Mouse (Mus musculus): Measurements from ENCODE around the gene Crtc3.

Crtc3 gene

GRCm38 (mm10) chr7:80604908-80605556 lies 83.6 kb downstream of the Crtc3 start:
- DNase-seq (ENCODE audit: extremely low spot score, low spot score) = no peak

- no peak for DNase-seq (ENCODE audit: extremely low spot score, low spot score)
Observed at GRCm38 (mm10) chr7:80602574-80602973, 86.1 kb downstream of the Crtc3 start.

DNA sequence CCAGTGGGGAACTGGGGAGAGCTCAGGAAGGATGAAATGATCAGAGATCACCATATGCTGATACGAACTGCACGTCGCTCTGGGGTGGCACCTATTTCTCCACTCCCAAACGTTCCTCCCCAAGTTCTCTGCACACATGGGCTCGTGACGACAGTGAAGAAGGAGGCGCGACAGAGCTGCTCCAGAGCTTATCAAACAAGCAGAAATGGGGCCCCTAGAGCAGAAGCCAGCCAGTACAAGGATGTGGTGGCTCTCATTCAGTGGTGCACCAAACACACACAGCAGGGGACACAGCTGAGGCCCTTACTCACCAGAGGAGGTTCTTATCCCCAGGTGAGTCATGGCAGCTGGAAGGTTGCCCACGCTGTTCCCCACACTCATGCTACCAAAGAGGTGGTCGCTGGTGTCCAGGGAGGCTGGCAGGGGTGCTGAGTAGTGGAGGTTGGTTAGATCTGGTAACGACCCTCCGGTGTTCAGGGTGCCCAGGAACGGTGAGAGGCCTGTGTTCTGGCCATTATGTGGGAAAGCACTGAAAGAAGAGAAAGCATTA lies 90.2 kb downstream of the Crtc3 start:
- no peak for DNase-seq (ENCODE audit: extremely low spot score, low spot score)

- no peak for DNase-seq (ENCODE audit: extremely low spot score, low spot score)
Observed at GRCm38 (mm10) chr7:80597900-80598299, 90.8 kb downstream of the Crtc3 start.

GRCm38 (mm10) chr7:80589054-80589746 lies 99.5 kb downstream of the Crtc3 start:
- DNase-seq (ENCODE audit: extremely low spot score, low spot score) = no peak

GRCm38 (mm10) chr7:80587684-80588083 lies 101.0 kb downstream of the Crtc3 start:
- DNase-seq (ENCODE audit: extremely low spot score, low spot score) = peak; percentile 38

DNA sequence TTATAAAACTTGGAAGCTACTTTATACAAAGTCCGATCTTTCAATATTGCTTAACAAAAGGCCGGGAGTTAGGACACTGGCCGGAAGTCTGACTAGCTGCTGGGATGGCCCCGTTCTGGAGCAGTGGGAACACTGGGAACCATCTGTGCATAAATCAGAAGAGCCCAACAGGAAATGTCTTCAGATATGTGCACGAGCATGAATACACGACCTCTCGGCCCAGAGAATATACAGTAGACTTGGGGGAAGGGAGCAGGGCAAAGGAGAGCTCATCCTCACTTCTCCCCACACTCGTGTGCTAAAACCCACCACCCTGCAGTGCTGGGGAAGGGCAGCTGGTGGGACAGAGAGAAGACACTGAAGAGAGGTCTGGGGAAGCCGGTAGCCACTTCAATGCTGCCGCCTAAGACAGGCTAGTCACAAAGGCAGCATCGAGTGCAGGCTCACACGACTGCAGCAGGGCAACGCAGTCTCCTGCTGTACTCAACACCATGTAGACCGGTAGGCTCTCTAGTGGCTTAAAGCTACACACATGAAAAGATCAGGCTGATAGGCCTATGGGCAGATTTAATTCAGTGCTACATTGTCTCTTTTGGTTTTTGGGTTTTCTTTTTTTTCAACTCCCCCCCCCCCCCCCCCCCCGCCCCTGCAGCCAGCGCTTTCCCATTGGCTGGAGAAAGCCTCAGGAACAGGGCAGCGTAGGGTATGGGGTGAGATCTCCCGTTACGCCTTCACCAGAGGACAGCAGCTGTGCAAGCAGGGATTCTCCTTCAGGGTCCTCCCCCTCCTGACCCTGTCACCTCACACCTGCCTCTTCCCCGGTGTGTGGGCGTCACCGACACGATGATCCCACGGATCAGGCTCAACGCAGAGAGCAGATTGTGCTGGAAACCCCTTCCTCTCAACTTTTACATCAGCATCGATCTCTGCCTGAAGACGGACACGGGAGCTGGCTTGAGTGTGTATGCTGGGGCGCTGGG lies 101.7 kb downstream of the Crtc3 start:
- DNase-seq (ENCODE audit: extremely low spot score, low spot score) = peak; percentile 57

GRCm38 (mm10) chr7:80586161-80586560 lies 102.5 kb downstream of the Crtc3 start:
- DNase-seq (ENCODE audit: extremely low spot score, low spot score) = no peak

GRCm38 (mm10) chr7:80585380-80585779 lies 103.3 kb downstream of the Crtc3 start:
- no peak for DNase-seq (ENCODE audit: extremely low spot score, low spot score)

DNA sequence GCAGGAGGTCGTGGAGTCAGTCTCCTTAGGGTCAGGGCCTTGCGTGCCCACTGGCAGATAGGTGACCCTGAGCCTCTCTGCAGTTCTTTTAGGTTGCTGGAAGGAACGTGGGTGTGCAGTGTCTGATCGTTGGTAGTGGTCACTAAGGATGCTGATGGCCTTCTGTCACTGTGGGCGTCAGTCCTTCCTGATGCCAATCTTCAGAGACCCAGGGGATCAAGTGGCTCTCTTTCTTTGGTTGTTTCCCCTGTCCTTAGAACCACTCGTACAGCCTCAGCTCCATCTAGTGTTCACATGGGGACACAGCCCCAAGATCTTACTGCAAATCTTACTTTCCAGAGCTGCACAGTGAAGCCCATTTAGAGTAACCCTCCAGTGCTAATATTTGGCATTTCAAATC lies 104.7 kb downstream of the Crtc3 start:
- DNase-seq (ENCODE audit: extremely low spot score, low spot score) = peak; percentile 31

DNA sequence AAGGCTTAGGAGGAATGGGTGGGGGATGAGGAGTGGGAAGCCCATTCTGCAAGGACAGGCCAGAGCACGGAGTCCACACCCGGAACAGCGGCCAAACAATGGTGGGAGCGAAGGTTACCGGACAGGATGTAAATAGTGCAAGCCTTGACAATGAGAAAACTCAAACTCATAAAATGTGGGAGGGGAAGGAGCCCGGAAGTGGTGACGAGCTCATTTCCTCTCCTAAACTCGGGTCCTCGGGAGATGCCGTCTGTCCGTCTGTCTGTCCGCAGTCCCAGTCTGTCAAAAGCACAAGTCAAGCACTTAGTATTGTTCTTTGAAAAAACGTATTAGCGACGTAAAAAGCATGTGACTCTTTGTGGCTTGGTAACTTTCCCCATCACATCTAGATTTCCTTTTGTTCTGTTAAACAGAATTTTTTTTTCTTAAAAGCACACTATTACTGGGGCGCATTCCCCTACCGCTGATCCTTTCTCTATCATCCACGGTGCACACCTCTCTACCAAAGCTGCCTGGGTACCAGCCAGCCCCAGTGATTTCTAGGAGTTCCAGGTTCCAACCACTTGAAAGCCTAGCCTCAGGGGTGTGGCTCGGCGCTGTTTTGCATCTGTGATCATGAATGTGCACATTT lies 105.7 kb downstream of the Crtc3 start:
- DNase-seq (ENCODE audit: extremely low spot score, low spot score) = no peak

DNA sequence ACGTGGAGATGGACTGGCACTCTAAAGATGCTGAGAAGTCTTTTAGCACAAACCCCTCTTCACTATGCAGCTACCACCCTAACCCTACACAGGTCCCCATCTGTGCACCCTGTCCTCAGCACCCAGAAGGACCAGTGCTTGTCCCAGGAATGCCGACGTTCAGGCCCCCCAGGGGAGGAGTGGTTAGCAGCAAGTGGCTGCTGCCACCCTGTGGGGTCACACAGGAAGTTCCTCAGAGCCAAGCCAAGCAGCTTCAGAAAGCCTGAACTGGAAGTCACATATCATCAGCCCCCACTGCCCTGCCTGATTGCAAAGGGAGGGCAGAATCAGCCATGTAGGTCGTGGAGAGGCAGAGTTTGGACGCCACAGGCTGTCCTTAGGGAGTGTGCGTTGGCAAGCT lies 108.3 kb downstream of the Crtc3 start:
- no peak for DNase-seq (ENCODE audit: extremely low spot score, low spot score)

DNA sequence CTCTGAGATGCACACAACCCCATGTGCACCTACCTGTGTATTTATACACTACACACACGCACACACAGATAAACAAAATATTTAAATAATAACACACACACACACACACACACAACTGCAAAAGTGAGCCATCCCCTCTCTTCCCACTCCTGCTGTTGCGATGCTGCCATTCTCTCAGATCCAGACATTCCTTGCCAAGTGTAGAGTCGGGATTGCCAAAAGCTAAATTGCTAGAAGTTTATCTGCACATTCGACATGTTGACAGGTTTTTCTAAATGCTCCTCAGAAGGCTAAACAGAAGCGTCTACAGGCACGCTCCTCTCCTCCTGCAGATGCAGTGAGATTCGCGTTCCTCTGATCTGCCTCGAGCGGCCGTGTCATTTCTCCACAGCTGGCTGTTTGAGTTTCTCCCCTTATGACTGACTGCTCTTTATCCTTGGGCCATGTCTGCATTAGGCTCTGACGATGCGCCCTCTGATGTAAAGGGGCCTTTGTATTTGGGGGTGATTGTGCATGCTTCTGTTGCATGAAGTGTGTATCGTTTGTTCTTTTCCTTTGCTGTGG lies 111.2 kb downstream of the Crtc3 start:
- DNase-seq (ENCODE audit: extremely low spot score, low spot score) = no peak

- no peak for DNase-seq (ENCODE audit: extremely low spot score, low spot score)
Observed at GRCm38 (mm10) chr7:80576626-80577025, 112.1 kb downstream of the Crtc3 start.

DNA sequence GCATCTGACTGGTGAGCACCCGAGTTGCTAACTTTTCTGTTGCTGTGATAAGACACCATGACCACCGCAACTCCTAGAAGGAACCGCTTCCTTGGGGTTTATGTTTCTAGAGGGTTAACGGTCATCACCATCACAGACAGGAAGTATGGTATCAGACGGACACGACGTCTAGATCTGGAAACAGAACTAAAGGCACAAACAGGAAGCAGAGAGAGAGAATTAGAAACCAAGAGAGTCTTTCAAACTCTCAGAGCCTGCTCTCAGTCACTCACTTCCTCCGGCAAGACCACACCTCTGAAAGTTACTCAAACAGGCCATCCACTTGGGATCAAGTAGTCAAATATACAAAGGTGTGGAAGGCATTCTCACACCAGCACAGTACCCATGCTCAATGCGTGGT lies 112.9 kb downstream of the Crtc3 start:
- no peak for DNase-seq (ENCODE audit: extremely low spot score, low spot score)

- no peak for DNase-seq (ENCODE audit: extremely low spot score, low spot score)
Observed at GRCm38 (mm10) chr7:80573076-80573475, 115.6 kb downstream of the Crtc3 start.

- no peak for DNase-seq (ENCODE audit: extremely low spot score, low spot score)
Observed at GRCm38 (mm10) chr7:80567982-80568381, 120.7 kb downstream of the Crtc3 start.

DNA sequence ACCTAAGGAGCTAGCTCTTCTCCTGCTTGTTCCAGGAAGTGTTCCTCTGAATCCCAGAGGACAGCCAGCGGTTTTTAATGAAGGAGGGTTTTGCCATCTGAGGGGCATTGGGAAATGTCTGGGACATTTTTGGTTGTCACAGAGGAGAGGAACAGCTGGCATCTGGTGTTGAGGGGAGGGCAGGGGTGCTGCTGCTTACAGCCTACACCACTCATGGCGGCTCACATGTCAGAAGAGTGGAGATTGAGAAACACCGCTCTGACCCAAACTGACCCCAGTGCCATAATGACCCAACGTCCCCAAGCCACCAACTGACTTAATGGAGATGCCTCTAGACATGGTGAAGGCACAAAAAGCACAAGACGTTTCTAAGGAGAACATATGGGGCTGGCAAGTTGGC lies 126.7 kb downstream of the Crtc3 start:
- DNase-seq (ENCODE audit: extremely low spot score, low spot score) = no peak

- DNase-seq (ENCODE audit: extremely low spot score, low spot score) = no peak
Observed at GRCm38 (mm10) chr7:80561271-80561670, 127.4 kb downstream of the Crtc3 start.

DNA sequence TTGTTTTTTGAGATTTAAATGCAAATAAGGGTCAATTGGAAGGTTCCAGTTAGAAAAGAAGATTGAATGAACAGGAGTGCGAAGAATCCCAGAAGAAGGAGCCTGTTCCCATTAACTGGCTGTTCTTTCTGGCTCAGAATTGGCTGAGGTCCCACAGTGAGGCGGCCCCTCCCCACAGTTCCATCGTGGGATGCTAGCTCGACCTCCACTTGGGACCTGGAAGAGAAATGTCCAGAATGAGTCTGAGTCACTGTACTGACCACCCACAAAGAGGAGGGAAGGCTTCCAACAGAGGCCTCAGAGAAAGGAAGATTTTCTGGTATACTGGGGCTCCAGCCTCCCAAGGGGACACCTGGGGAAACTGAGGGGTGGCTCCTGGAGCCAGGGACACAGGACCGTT lies 130.1 kb downstream of the Crtc3 start:
- no peak for DNase-seq (ENCODE audit: extremely low spot score, low spot score)

GRCm38 (mm10) chr7:80558101-80558500 lies 130.6 kb downstream of the Crtc3 start:
- DNase-seq (ENCODE audit: extremely low spot score, low spot score) = no peak

Measured in neural tube, embryonic 10.5 days (tissue).